Mouse (Mus musculus): ENCODE data around the gene Rpl23a.
"Not testable (repeated sequence)": the region's sequence is repeated elsewhere in the genome, so short reads cannot be mapped to it uniquely, and the experiment has no call there.

The Rpl23a gene

DNA sequence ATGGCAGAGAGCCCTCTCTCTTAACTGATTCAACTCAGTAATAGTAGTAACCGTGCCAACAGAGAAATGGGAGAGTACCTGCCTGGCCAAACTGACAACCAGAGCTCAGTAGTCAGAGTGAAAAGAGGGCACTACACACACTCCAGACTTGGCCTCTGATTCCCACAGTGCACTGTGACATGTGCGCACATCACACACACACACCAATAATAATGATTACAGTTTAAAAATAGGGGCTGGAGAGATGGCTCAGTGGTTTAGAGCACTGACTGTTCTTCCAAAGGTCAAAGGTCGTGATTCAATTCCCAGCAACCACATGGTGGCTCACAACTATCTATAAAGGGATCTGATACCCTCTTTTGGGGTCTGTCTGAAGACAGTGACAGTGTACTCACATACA lies 45.4 kb downstream of the Rpl23a start:
- no peak for DNase-seq

DNA sequence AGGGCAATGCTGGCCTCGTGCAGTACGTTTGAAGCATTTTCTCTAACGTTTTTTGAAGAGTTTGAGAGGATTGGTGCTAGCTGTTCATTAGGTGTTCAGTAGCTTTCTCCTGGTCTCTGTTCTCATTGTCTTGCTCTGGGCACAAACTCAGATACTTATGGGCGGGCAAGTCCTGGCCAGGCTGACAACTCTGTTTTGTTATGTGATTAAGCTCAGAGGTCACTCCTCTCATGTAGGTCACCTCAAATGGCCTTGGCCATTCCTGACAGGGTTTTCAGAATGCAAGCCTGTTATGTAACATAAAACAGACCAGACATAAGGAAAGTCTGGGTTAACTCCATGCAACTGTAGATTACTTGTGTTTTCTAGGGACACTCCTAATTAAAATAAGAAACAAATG lies 45.8 kb downstream of the Rpl23a start:
- DNase-seq: no peak

DNA sequence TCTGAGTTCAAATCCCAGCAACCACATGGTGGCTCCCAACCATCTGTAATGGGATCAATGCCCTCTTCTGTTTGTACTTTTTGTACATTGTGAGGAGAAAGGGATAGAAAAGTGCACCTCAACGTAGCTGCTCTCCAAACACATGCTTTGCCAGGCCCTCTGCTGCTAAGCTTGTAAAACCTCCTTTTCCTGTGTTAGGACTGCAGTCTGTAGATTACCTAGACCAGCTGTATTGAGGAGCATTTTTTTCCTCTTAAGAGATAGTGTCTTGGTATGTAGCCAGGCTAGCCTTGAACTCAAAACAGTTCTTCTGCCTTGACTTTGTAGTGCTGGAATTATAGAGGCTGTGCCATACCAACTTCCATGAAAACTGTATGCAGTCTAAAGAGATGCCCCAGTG lies 47.3 kb downstream of the Rpl23a start:
- DNase-seq: no peak

DNA sequence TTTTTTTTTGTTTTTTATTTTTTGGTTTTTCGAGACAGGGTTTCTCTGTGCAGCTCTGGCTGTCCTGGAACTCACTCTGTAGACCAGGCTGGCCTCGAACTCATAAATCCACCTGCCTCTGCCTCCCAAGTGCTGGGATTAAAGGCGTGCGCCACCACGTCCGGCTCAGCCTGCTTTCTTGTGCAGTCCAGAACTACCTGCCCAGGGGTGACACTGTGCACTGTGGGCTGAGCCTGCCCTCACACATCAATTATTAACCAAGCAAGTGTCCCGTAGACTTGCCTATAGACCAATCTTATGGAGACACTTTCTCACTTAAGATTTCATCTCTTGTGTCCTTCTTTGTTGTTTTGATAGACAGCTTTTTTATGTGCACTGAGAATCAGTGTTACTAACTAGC lies 48.1 kb downstream of the Rpl23a start:
- not testable (repeated sequence) for DNase-seq

DNA sequence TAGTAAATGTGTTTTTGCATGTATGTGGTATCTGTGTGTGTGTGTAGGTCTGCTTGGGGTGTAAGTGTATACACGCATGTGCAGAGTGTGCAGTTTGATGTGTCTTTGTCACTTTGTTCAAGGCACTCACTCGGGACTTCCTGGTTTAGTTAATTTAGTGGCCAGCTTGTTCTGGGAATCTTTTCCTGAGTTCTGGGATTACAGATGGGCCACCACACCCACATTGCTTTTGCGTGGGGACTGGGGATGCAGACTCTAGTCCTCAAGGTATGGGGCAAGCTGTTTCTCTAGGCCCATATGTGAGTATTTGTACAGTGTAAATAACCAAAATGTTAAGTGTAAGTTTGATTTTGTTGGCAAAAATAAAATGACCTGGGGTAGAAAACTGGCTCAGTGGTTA lies 49.0 kb downstream of the Rpl23a start:
- no peak for DNase-seq

DNA sequence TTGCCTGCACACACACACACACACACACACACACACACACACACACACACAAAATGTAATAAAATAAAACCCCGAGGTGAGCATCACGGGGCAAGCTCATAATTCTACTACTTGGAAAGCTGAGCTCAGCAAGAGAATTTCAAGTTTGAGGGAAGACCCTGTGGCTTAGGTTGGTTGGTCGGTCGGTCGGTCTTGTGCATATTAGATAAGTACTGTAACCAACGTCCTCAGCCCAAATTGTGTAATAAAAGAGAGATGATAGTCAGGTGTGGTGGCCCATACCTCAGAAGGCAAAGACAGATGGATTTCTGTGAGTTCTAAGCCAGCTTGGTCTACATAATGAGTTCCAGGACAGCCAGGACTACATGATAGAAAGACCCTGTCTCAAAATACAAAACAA lies 49.5 kb downstream of the Rpl23a start:
- no peak for DNase-seq

Data from thymus, postnatal 4 days (tissue).